Mouse (Mus musculus): Measurements from ENCODE around the gene Atp8b4. TPM values are rescaled to one million over a fixed set of nuclear protein-coding genes. Genes with fewer than 3 reads are reported as not detected.
"Not testable (repeated sequence)": the region's sequence is repeated elsewhere in the genome, so short reads cannot be mapped to it uniquely, and the experiment has no call there.

Atp8b4 gene
- polyA plus RNA-seq, 1 experiment, result not detected

GRCm38 (mm10) chr2:126483337-126483736 lies 17.1 kb downstream of the Atp8b4 start:
- no peaks in the 10 kb centered on the region; the same call in 1 of the 2 replicates for H3K4me1 ChIP-seq (ENCODE audit: control insufficient read depth, insufficient read depth, low read length)
- H3K4me3 ChIP-seq (ENCODE audit: insufficient read depth, low read length), result no peak overlapping the region
- H3K27ac ChIP-seq (ENCODE audit: insufficient read depth, low read length), result no peak overlapping the region
- TF ChIP-seq POLR2A (IDR thresholded peaks at IDR 0.05; ENCODE audit: extremely low read depth, insufficient read depth, low read length) (no peak), CTCF (IDR thresholded peaks at IDR 0.05; ENCODE audit: extremely low read depth, insufficient read depth, low read length) (no peak)

GRCm38 (mm10) chr2:126477556-126477955 lies 22.9 kb downstream of the Atp8b4 start:
- Histone ChIP-seq H3K4me3 (ENCODE audit: insufficient read depth, low read length) (no peak overlapping the region), H3K4me1 (ENCODE audit: control insufficient read depth, insufficient read depth, low read length) (no peaks in the 10 kb centered on the region; the same call in 1 of the 2 replicates), H3K27ac (ENCODE audit: insufficient read depth, low read length) (no peak overlapping the region)
- TF ChIP-seq POLR2A (IDR thresholded peaks at IDR 0.05; ENCODE audit: extremely low read depth, insufficient read depth, low read length) (no peak), CTCF (IDR thresholded peaks at IDR 0.05; ENCODE audit: extremely low read depth, insufficient read depth, low read length) (no peak)

GRCm38 (mm10) chr2:126475681-126476410 lies 24.6 kb downstream of the Atp8b4 start:
- Histone ChIP-seq H3K4me1 (ENCODE audit: control insufficient read depth, insufficient read depth, low read length) (no peaks in the 10 kb centered on the region; the same call in 1 of the 2 replicates), H3K27ac (ENCODE audit: insufficient read depth, low read length) (no peak overlapping the region), H3K4me3 (ENCODE audit: insufficient read depth, low read length) (no peak overlapping the region)
- no peak for TF ChIP-seq CTCF (IDR thresholded peaks at IDR 0.05; ENCODE audit: extremely low read depth, insufficient read depth, low read length)
- no peak for TF ChIP-seq POLR2A (IDR thresholded peaks at IDR 0.05; ENCODE audit: extremely low read depth, insufficient read depth, low read length)

- H3K27ac ChIP-seq (ENCODE audit: insufficient read depth, low read length), result no peak overlapping the region
- TF ChIP-seq CTCF (IDR thresholded peaks at IDR 0.05; ENCODE audit: extremely low read depth, insufficient read depth, low read length) (no peak), POLR2A (IDR thresholded peaks at IDR 0.05; ENCODE audit: extremely low read depth, insufficient read depth, low read length) (no peak)
- H3K4me3 ChIP-seq (ENCODE audit: insufficient read depth, low read length), result no peak overlapping the region
- H3K4me1 ChIP-seq (ENCODE audit: control insufficient read depth, insufficient read depth, low read length), result no peaks in the 10 kb centered on the region
These were observed 26.5 kb downstream of the Atp8b4 start for GRCm38 (mm10) chr2:126474019-126474418.

- H3K27ac ChIP-seq (ENCODE audit: insufficient read depth, low read length), result no peak overlapping the region
- H3K4me1 ChIP-seq (ENCODE audit: control insufficient read depth, insufficient read depth, low read length), result no peaks in the 10 kb centered on the region
- TF ChIP-seq CTCF (IDR thresholded peaks at IDR 0.05; ENCODE audit: extremely low read depth, insufficient read depth, low read length), result no peak
- TF ChIP-seq POLR2A (IDR thresholded peaks at IDR 0.05; ENCODE audit: extremely low read depth, insufficient read depth, low read length), result no peak
- H3K4me3 ChIP-seq (ENCODE audit: insufficient read depth, low read length), result no peak overlapping the region
These were observed 27.6 kb downstream of the Atp8b4 start for GRCm38 (mm10) chr2:126472836-126473235.

GRCm38 (mm10) chr2:126467790-126468189 lies 32.7 kb downstream of the Atp8b4 start:
- Histone ChIP-seq H3K27ac (ENCODE audit: insufficient read depth, low read length) (no peak overlapping the region), H3K4me1 (ENCODE audit: control insufficient read depth, insufficient read depth, low read length) (no peaks in the 10 kb centered on the region), H3K4me3 (ENCODE audit: insufficient read depth, low read length) (no peak overlapping the region)
- TF ChIP-seq POLR2A (IDR thresholded peaks at IDR 0.05; ENCODE audit: extremely low read depth, insufficient read depth, low read length) (no peak), CTCF (IDR thresholded peaks at IDR 0.05; ENCODE audit: extremely low read depth, insufficient read depth, low read length) (no peak)

- H3K27ac ChIP-seq (ENCODE audit: insufficient read depth, low read length), result no peak overlapping the region
- H3K4me3 ChIP-seq (ENCODE audit: insufficient read depth, low read length), result no peak overlapping the region
- TF ChIP-seq POLR2A (IDR thresholded peaks at IDR 0.05; ENCODE audit: extremely low read depth, insufficient read depth, low read length) (no peak), CTCF (IDR thresholded peaks at IDR 0.05; ENCODE audit: extremely low read depth, insufficient read depth, low read length) (no peak)
- no peaks in the 10 kb centered on the region for H3K4me1 ChIP-seq (ENCODE audit: control insufficient read depth, insufficient read depth, low read length)
These were observed 33.9 kb downstream of the Atp8b4 start for GRCm38 (mm10) chr2:126466391-126467134.

GRCm38 (mm10) chr2:126458661-126459060 lies 41.8 kb downstream of the Atp8b4 start:
- H3K4me1 ChIP-seq (ENCODE audit: control insufficient read depth, insufficient read depth, low read length), result no peaks in the 10 kb centered on the region
- no peak overlapping the region for H3K27ac ChIP-seq (ENCODE audit: insufficient read depth, low read length)
- TF ChIP-seq CTCF (IDR thresholded peaks at IDR 0.05; ENCODE audit: extremely low read depth, insufficient read depth, low read length), result no peak
- no peak for TF ChIP-seq POLR2A (IDR thresholded peaks at IDR 0.05; ENCODE audit: extremely low read depth, insufficient read depth, low read length)
- H3K4me3 ChIP-seq (ENCODE audit: insufficient read depth, low read length), result no peak overlapping the region

- H3K27ac ChIP-seq (ENCODE audit: insufficient read depth, low read length); H3K4me3 ChIP-seq (ENCODE audit: insufficient read depth, low read length): not testable (repeated sequence)
These were observed 42.7 kb downstream of the Atp8b4 start for GRCm38 (mm10) chr2:126457759-126458158.

GRCm38 (mm10) chr2:126450937-126451302 lies 49.6 kb downstream of the Atp8b4 start:
- H3K4me1 ChIP-seq (ENCODE audit: control insufficient read depth, insufficient read depth, low read length), result peaks cover 3% of the 10 kb centered on the region; the same call in 1 of the 2 replicates
- TF ChIP-seq POLR2A (IDR thresholded peaks at IDR 0.05; ENCODE audit: extremely low read depth, insufficient read depth, low read length), result no peak
- no peak for TF ChIP-seq CTCF (IDR thresholded peaks at IDR 0.05; ENCODE audit: extremely low read depth, insufficient read depth, low read length)
- H3K4me3 ChIP-seq (ENCODE audit: insufficient read depth, low read length), result no peak overlapping the region
- H3K27ac ChIP-seq (ENCODE audit: insufficient read depth, low read length), result no peak overlapping the region

More at GRCm38 (mm10) chr2:126457759-126458158, 42.7 kb downstream of the Atp8b4 start:
- H3K4me1 ChIP-seq (ENCODE audit: control insufficient read depth, insufficient read depth, low read length), result not testable (repeated sequence)
